Mouse (Mus musculus) lung, adult 2 months (tissue): ENCODE measurements around the gene Dbndd2.

ENCODE experiments used
- CTCF ChIP-seq: fragments of 200-500 bp; IDR thresholded peaks from 2 replicates; pipeline ENCODE4 v1.5.1; 2011; ENCODE audit warnings: mild to moderate bottlenecking, low read length, control low read depth; ENCODE audit not compliant: insufficient read depth
- POLR2A ChIP-seq: fragments of 200-500 bp; IDR thresholded peaks from 2 replicates; pipeline ENCODE4 v1.6.1; 2011; ENCODE audit warnings: low read depth, mild to moderate bottlenecking, control low read depth, low read length, borderline replicate concordance; ENCODE audit errors: extremely low read depth

- no peak for TF ChIP-seq POLR2A
- TF ChIP-seq CTCF, result no peak
Measured at GRCm38 (mm10) chr2:164438257-164438656, 47.6 kb upstream of the Dbndd2 start.
